Mouse (Mus musculus) fibroblast of lung, adult 2 months (primary cell): ENCODE results near the gene Gipr.

Experiments
- DNase-seq: peaks from one replicate; pipeline ENCODE4 v3.0.0-alpha.2; 2011; ENCODE audit warnings: low read depth

Gene Gipr

GRCm38 (mm10) chr7:19165656-19166423, at the start of gene Gipr:
Gene Gipr (minus strand): TSS chr7:19166127.
- no peak for DNase-seq

- DNase-seq = no peak
Observed at GRCm38 (mm10) chr7:19214940-19215339, 49.0 kb upstream of the Gipr start.

DNA sequence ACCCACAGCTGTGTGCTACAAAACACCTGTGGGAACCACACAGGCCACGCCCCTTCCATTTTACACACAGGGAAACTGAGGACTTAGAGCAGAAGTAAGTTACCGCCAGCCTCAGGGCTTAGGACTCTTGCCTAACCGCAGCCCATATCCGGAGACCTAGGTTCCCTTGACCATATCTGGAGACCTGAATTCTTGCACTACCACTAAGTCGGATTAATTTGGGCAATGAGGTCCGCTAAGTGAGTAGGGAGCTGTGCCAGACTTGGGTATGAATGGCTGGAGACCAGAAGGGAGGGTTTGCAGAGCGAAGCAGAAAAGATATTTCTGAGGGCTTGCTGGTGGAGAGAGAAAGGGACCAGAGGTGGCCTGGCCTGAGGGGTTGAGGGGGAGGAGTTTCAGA, 48.4 kb upstream of the Gipr start:
- DNase-seq = no peak

DNA sequence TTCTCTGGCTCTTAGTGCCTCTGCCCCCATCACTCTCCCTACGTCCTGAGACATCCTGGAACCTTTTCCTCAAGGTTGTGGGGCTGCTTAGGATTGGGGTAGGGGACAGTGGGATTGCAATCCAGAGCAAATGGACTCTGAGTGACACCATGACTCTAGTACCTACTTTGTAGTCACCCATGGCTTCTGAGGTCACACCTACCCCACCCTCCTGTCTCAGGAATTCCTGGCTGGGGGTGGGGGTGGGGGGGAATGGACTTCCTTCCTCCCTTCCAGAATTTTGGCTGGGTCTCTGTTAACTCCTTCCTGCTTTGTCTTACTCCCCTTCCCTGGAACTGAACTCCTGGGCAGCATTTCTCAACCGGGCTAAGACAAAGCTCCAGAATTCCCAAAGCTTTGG, 47.5 kb upstream of the Gipr start:
- no peak for DNase-seq

GRCm38 (mm10) chr7:19211996-19212755, 46.2 kb upstream of the Gipr start, which contains the start of gene Gpr4:
Gene Gpr4 (plus strand): TSS chr7:19212538.
- no peak for DNase-seq

DNA sequence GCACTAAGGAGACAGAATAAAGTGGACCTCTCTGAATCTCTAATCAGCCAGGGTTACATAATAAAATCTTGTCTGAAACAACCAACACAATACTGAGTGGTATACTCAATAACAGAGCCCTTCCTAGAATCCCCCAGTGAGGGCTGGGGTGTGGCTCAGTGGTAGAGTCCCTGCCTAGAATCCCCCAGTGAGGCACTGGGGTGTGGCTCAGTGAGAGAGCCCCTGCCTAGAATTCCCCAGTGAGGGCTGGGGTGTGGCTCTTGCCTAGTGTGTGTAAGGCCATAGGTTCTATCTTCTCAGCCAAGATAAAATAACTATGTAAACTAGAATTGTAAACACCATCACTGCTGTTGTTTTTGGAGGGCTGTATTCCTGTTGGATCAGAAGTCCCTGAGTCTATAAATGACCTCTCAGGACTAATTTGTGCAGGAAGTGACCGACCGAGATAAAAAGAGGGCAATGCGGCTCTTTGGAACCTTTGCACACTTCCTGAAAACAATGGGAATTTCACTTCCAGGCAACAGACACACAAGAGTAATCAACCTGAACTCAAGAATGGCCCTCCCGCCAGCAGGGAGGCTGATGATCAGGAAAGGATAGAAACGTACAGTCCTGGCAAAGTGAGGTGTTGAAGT, 45.2 kb upstream of the Gipr start:
- DNase-seq = no peak

GRCm38 (mm10) chr7:19210010-19210409, 44.1 kb upstream of the Gipr start:
- no peak for DNase-seq

DNA sequence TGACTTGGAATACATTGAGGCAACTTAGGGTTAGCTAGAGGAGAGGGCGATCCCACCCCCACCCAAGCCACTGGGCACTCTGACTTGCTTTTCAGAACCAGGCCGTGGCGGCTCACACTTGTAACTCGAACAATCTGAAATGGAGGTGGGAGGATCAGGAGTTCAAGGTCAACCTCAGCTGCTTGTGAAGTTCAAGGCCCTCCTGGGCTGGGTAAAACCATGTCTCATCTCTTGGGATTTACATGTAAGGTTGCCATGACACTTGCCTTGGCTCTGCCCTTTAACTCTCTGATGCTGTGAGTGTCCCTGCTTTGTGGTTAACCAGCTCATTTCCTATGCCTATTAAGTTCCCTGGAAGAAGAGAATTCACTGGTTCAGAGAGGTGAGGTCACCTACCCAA, 43.6 kb upstream of the Gipr start:
- DNase-seq = no peak

- DNase-seq = no peak
Observed at GRCm38 (mm10) chr7:19208944-19209472, 43.1 kb upstream of the Gipr start.

DNA sequence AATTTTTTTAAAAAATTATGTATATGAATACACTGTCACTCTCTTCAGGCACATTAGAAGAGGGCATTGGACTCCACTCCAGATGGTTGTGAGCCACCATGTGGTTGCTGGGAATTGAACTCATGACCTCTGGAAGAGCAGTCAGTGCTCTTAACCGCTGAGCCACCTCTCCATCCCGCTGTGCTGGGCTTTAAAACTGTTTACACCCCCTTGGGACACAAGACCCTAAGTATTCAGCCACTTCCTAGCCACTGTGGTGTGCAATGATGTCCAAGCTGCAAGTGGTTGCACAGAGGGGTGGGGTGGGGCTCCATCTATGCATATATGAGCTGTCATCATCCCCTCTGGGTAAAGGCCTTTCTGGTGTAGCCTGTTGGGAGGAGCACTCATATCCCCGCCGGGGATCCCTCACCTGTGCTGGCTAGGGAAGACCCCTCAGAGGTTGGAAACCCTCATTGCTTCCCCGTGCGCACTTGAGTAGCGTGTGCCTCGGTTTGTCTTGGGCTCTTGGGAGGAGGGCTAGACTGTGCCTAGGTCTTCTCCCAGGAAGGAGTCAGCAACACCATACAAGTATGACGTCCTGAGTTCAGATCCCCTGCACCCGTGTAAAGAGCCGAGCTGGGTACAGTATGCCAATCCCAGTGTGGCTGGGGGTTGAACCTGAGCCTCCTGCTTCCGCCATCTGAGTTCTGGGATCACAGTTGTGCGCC, 42.4 kb upstream of the Gipr start:
- DNase-seq = no peak

DNA sequence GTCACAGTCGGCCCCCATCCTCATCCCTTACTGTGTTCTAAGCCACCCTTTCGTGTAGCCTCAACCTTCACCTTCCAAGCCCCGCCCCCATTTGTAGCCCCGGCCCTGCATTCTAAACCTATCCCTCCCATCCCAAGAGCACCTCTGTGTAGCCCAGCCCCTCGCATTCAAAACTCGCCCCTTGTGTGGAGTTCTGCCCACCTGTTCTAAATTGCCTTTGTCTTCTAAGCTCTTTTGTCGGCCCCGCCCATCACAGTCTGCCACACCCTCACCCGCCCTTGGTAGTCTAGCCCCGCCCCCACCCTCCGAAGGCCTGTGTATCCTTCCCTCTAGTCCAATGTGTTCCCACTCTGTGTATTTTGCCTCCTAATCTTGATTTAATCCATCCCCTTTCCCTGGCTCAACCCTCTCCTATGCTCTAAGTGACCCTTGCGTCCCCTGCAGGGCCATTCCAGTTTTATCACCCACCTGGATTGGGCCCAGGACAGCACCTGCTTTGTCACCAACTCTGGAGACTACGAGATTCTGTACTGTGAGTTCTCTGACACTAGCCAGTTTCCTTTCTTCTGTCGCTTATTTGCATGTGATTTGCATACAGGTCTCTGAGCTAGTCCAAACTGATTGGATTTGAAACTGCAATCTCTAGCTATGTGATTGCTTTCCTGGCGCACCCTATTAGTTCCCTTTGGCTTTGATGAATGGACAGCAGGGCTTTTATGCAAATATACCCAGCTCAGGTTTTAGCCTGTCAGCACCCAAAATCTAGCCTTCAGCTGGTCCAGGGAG, 36.3 kb upstream of the Gipr start:
- no peak for DNase-seq

DNA sequence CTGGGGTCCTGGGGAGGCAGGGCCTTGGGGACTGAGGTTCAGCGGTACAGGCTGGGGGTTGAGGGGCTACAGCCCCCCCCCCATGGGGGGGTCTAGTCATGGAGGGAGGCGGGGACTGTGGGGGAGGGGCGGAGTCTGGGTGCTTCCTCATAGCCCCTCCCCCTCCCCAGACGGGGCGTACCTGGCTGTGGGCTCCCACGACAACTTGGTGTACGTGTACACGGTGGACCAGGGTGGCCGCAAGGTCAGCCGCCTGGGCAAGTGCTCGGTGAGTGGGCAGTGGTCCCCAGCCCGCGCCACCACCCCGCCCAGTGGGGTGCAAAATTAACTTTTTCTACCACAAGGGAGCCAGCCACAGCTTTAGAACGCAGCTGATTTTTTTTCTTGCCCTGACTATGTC, 35.7 kb upstream of the Gipr start:
- DNase-seq = no peak

GRCm38 (mm10) chr7:19197985-19198384, 32.1 kb upstream of the Gipr start:
- no peak for DNase-seq

- DNase-seq = peak; percentile 17
Observed at GRCm38 (mm10) chr7:19196676-19197075, 30.7 kb upstream of the Gipr start.

GRCm38 (mm10) chr7:19194676-19195075, 28.7 kb upstream of the Gipr start:
- no peak for DNase-seq

GRCm38 (mm10) chr7:19184758-19185157, 18.8 kb upstream of the Gipr start:
- DNase-seq = no peak

- DNase-seq = no peak
Observed at GRCm38 (mm10) chr7:19184250-19184649, 18.3 kb upstream of the Gipr start.

GRCm38 (mm10) chr7:19180862-19181429, 15.0 kb upstream of the Gipr start:
- DNase-seq = no peak

- no peak for DNase-seq
Observed at GRCm38 (mm10) chr7:19179936-19180335, 14.0 kb upstream of the Gipr start.

- DNase-seq = no peak
Observed at GRCm38 (mm10) chr7:19179173-19179572, 13.2 kb upstream of the Gipr start.
